In the genomic region with DNA sequence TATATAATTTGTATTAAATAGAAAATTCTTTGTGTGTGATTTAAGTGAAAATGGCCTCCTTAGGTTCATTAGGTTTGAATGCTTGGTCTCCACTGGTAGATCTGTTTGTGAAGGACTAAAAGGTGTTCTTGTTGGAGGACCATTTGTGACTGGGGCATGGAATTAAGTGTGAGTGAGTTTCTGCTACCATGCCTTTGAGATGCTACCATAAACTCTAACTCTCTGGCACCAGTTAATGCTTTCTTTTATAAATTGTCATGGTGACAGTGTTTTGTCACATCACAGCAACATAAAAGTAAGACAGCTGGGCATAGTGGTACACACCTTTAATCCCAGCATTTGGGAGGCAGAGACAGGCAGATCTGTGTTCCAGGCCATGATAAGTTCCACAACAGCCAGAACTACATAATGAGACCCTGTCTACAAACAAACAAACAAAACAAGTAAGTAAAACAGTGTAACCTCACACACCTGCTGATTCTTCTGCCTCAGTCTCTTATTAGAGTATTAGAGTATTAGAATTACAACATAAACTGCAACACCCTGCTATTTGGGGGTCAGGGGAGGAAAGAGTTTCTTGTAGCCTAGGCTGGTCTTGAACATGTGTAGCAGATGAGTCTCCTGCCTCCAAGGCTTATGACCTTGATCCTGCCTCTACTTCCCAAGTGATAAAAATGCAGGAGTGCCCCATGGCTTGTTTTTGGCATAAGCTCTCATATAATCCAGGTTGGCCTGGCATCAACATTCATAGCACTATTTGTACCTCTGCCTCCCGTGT, we compare ENCODE assay signal across 8 mouse cellular contexts. TPM values are rescaled to one million over a fixed set of nuclear protein-coding genes. Genes with fewer than 3 reads are reported as not detected.
A peak's percentile ranks its signal among the peaks of the same experiment; 100 is the strongest.
DNase-seq lines count a peak whose midpoint lies in the region; ATAC-seq lines count a peak whose summit lies in the region.

No protein-coding gene starts in this region.

- no peaks in the 10 kb centered on the region for H3K9me3 ChIP-seq in liver, embryonic 12.5 days (replicated peaks)
- H3K9me3 ChIP-seq in liver, embryonic 11.5 days (ENCODE audit: control insufficient read depth, low read length): no peaks in the 10 kb centered on the region
- no peaks in the 10 kb centered on the region for H3K9me3 ChIP-seq in embryonic facial prominence, embryonic 12.5 days
- H3K9me3 ChIP-seq in hindbrain, embryonic 15.5 days: no peaks in the 10 kb centered on the region

- WGBS in liver, embryonic 12.5 days (ENCODE audit: insufficient replicate concordance): 44% methylated on average over 1 of the region's 1 CpGs
- WGBS in liver, embryonic 11.5 days: 66% methylated on average over 1 of the region's 1 CpGs
- WGBS in embryonic facial prominence, embryonic 12.5 days: 39% methylated on average over 1 of the region's 1 CpGs
- 48% methylated on average over 1 of the region's 1 CpGs for WGBS in hindbrain, embryonic 15.5 days

- no peaks in the 10 kb centered on the region for H3K36me3 ChIP-seq in liver, embryonic 12.5 days
- H3K36me3 ChIP-seq in liver, embryonic 11.5 days (ENCODE audit: control insufficient read depth, insufficient read depth, low read length): no peaks in the 10 kb centered on the region
- no peaks in the 10 kb centered on the region for H3K36me3 ChIP-seq in embryonic facial prominence, embryonic 12.5 days
- H3K36me3 ChIP-seq in hindbrain, embryonic 15.5 days: no peaks in the 10 kb centered on the region

- H3K27me3 ChIP-seq in liver, embryonic 12.5 days (replicated peaks): no peaks in the 10 kb centered on the region
- H3K27me3 ChIP-seq in liver, embryonic 11.5 days (replicated peaks; ENCODE audit: control insufficient read depth, insufficient read depth, low read length): no peaks in the 10 kb centered on the region
- H3K27me3 ChIP-seq in embryonic facial prominence, embryonic 12.5 days: no peaks in the 10 kb centered on the region
- no peaks in the 10 kb centered on the region for H3K27me3 ChIP-seq in hindbrain, embryonic 15.5 days

- H3K4me1 ChIP-seq in liver, embryonic 12.5 days: peaks cover 48% of the 10 kb centered on the region
- peaks cover 11% of the 10 kb centered on the region for H3K4me1 ChIP-seq in liver, embryonic 11.5 days (replicated peaks; ENCODE audit: control insufficient read depth, insufficient read depth, low read length)
- H3K4me1 ChIP-seq in embryonic facial prominence, embryonic 12.5 days: no peaks in the 10 kb centered on the region
- peaks cover 24% of the 10 kb centered on the region for H3K4me1 ChIP-seq in hindbrain, embryonic 15.5 days (replicated peaks)

- H3K4me2 ChIP-seq in liver, embryonic 12.5 days: no peak overlapping the region
- H3K4me2 ChIP-seq in liver, embryonic 11.5 days: no peak overlapping the region
- no peak overlapping the region for H3K4me2 ChIP-seq in embryonic facial prominence, embryonic 12.5 days (replicated peaks)
- H3K4me2 ChIP-seq in hindbrain, embryonic 15.5 days: no peak overlapping the region

- no peak for DNase-seq in liver, embryonic 11.5 days (ENCODE audit: low spot score)
- peak; percentile 67 for DNase-seq in naive thymus-derived CD4-positive, alpha-beta T cell, adult 2 months (ENCODE audit: low read depth)
- no peak for DNase-seq in adrenal gland, adult (ENCODE audit: inconsistent age in 2 of 2, low spot score in 1 of 2)
- DNase-seq in adrenal gland, postnatal 14 days: no peak
- no peak for DNase-seq in cerebellum, adult 8-10 months

- peak overlapping the region; percentile 79 for H3K27ac ChIP-seq in liver, embryonic 12.5 days
- H3K27ac ChIP-seq in liver, embryonic 11.5 days (ENCODE audit: low read depth, low read length): no peak overlapping the region; the same call in 1 of the 2 replicates
- H3K27ac ChIP-seq in embryonic facial prominence, embryonic 12.5 days: peak overlapping the region; percentile 67
- H3K27ac ChIP-seq in hindbrain, embryonic 15.5 days (replicated peaks): peak overlapping the region; percentile 82

- ATAC-seq in liver, embryonic 12.5 days: no peak
- ATAC-seq in liver, embryonic 11.5 days (replicated peaks; ENCODE audit: low FRiP score): no peak
- ATAC-seq in embryonic facial prominence, embryonic 12.5 days (ENCODE audit: insufficient number of reproducible peaks, insufficient read depth, low FRiP score, low TSS enrichment): no peak
- ATAC-seq in hindbrain, embryonic 15.5 days (ENCODE audit: low FRiP score, low read depth): no peak

- H3K4me3 ChIP-seq in liver, embryonic 12.5 days: no peak overlapping the region
- H3K4me3 ChIP-seq in liver, embryonic 11.5 days (ENCODE audit: low read depth, low read length): no peak overlapping the region
- H3K4me3 ChIP-seq in embryonic facial prominence, embryonic 12.5 days: no peak overlapping the region
- H3K4me3 ChIP-seq in hindbrain, embryonic 15.5 days: no peak overlapping the region

- no peak overlapping the region for H3K9ac ChIP-seq in liver, embryonic 12.5 days
- no peak overlapping the region for H3K9ac ChIP-seq in liver, embryonic 11.5 days (ENCODE audit: low read depth, low read length)
- H3K9ac ChIP-seq in embryonic facial prominence, embryonic 12.5 days: no peak overlapping the region
- no peak overlapping the region for H3K9ac ChIP-seq in hindbrain, embryonic 15.5 days

RNA-seq across cellular contexts. Expression of gene Tex14, which starts 22.6 kb away (rescaled TPM):
- polyA plus RNA-seq in liver, embryonic 12.5 days (2016; fragmentation: Nextera tagmentation; extraction: Ambion mirVana): not detected in 2 replicates
- polyA plus RNA-seq in liver, embryonic 11.5 days (2014; fragmentation: Nextera tagmentation; extraction: Ambion mirVana): 0.32 and 0.48 TPM in 2 replicates
- 0.64 and 0.99 TPM in 2 replicates for polyA plus RNA-seq in embryonic facial prominence, embryonic 12.5 days (2016; fragmentation: Nextera tagmentation; extraction: Ambion mirVana)
- polyA plus RNA-seq in hindbrain, embryonic 15.5 days (2015; fragmentation: Nextera tagmentation; extraction: Ambion mirVana): 1.7 and 1.9 TPM in 2 replicates
- total RNA-seq in adrenal gland, postnatal 14 days (2021): 0.53 and 0.67 TPM in 2 replicates

RNA-seq across cellular contexts. Expression of gene Rad51c, which starts 22.7 kb away (rescaled TPM):
- 5.0 and 5.9 TPM in 2 replicates for polyA plus RNA-seq in liver, embryonic 12.5 days (2016; fragmentation: Nextera tagmentation; extraction: Ambion mirVana)
- 5.0 and 5.5 TPM in 2 replicates for polyA plus RNA-seq in liver, embryonic 11.5 days (2014; fragmentation: Nextera tagmentation; extraction: Ambion mirVana)
- polyA plus RNA-seq in embryonic facial prominence, embryonic 12.5 days (2016; fragmentation: Nextera tagmentation; extraction: Ambion mirVana): 10.6 TPM in 2 replicates
- polyA plus RNA-seq in hindbrain, embryonic 15.5 days (2015; fragmentation: Nextera tagmentation; extraction: Ambion mirVana): 4.7 and 4.9 TPM in 2 replicates
- 2.9 and 3.6 TPM in 2 replicates for total RNA-seq in adrenal gland, postnatal 14 days (2021)
